In genomic region chrX:41401186-41401585, GRCm38 (mm10) we compare ENCODE assay signal across 9 mouse cellular contexts. TPM values are rescaled to one million over a fixed set of nuclear protein-coding genes. Genes with fewer than 3 reads are reported as not detected.
DNase-seq lines count a peak whose midpoint lies in the region; ATAC-seq and TF ChIP-seq lines count a peak whose summit lies in the region.
"Had no signal": no experiment of that assay in that cellular context is flagged by ENCODE, and none has a peak within 500 bp of the region (broad histone marks: within the 10 kb centered on the region; RNA-seq: fewer than 3 reads in every experiment).

No protein-coding gene starts in this region.

- H3K4me2 ChIP-seq in neural tube, embryonic 11.5 days (ENCODE audit: low read depth): peak overlapping the region; percentile 63
- peak overlapping the region; percentile 57 for H3K4me2 ChIP-seq in liver, embryonic 14.5 days (ENCODE audit: low read depth)

- no peaks in the 10 kb centered on the region for H3K36me3 ChIP-seq in neural tube, embryonic 11.5 days (ENCODE audit: control insufficient read depth, insufficient read depth, low read length)
- H3K36me3 ChIP-seq in hindbrain, embryonic 10.5 days: no peaks in the 10 kb centered on the region
- no peaks in the 10 kb centered on the region for H3K36me3 ChIP-seq in liver, embryonic 14.5 days (replicated peaks; ENCODE audit: control insufficient read depth, insufficient read depth, low read depth)

- no peak for TF ChIP-seq EP300 in liver, embryonic 14.5 days (IDR thresholded peaks at IDR 0.05; ENCODE audit: low read depth)

- peak overlapping the region; percentile 37 for H3K4me3 ChIP-seq in neural tube, embryonic 11.5 days (ENCODE audit: low read depth, low read length)
- H3K4me3 ChIP-seq in hindbrain, embryonic 10.5 days: peak overlapping the region; percentile 55
- H3K4me3 ChIP-seq in liver, embryonic 14.5 days (ENCODE audit: insufficient read depth in 1 of 2, low read depth in 2 of 2, low read length in 2 of 2): peak overlapping the region; percentile 33 to 38; a peak in 3 of 4 replicates

- H3K27me3 ChIP-seq in neural tube, embryonic 11.5 days (ENCODE audit: control insufficient read depth, insufficient read depth, low read length): no peaks in the 10 kb centered on the region
- peaks cover 14% of the 10 kb centered on the region; the same call in 1 of the 2 replicates for H3K27me3 ChIP-seq in hindbrain, embryonic 10.5 days (ENCODE audit: insufficient read depth, poor library complexity, severe bottlenecking)
- peaks cover 13% of the 10 kb centered on the region for H3K27me3 ChIP-seq in liver, embryonic 14.5 days (ENCODE audit: control insufficient read depth, insufficient read depth, low read length)

- H3K27ac ChIP-seq in neural tube, embryonic 11.5 days (ENCODE audit: low read depth, low read length): no peak overlapping the region
- H3K27ac ChIP-seq in hindbrain, embryonic 10.5 days: peak overlapping the region; percentile 76
- no peak overlapping the region for H3K27ac ChIP-seq in liver, embryonic 14.5 days
- H3K27ac ChIP-seq: heart, adult 2 months had no signal

- 0 out of 2 replicates have a peak, but pooled peaks have one; percentile 21 for ATAC-seq in neural tube, embryonic 11.5 days (ENCODE audit: insufficient read depth, low FRiP score, low TSS enrichment)
- ATAC-seq in liver, embryonic 14.5 days (ENCODE audit: insufficient read depth): no peak

- 18% methylated on average over 14 of the region's 17 CpGs for WGBS in neural tube, embryonic 11.5 days
- 23% methylated on average over 17 of the region's 17 CpGs for WGBS in hindbrain, embryonic 10.5 days
- WGBS in liver, embryonic 14.5 days (ENCODE audit: insufficient replicate concordance): 13% methylated on average over 17 of the region's 17 CpGs

- TF ChIP-seq CTCF in liver, embryonic 14.5 days (IDR thresholded peaks at IDR 0.05; ENCODE audit: low read depth): no peak

- peak overlapping the region; percentile 41 for H3K9ac ChIP-seq in neural tube, embryonic 11.5 days (ENCODE audit: low read length)
- no peak overlapping the region for H3K9ac ChIP-seq in liver, embryonic 14.5 days (replicated peaks)

- DNase-seq in cerebellum, postnatal 25 days: peak; percentile 4 to 22
- DNase-seq in cerebellum, postnatal 36 days: no peak
- peak; percentile 30 for DNase-seq in neural tube, embryonic 11.5 days (ENCODE audit: low spot score)
- DNase-seq in neural tube, embryonic 10.5 days (ENCODE audit: extremely low spot score, low spot score): no peak
- DNase-seq in hindbrain, embryonic 10.5 days (ENCODE audit: low spot score): peak; percentile 13
- no peak for DNase-seq in liver, embryonic 14.5 days (ENCODE audit: low read depth in 3 of 3, low spot score in 3 of 3)
- DNase-seq in thymus, postnatal 0 days (ENCODE audit: low spot score): peak; percentile 6
- DNase-seq in ovary, adult 18-20 months (ENCODE audit: low spot score): no peak

- H3K9me3 ChIP-seq in neural tube, embryonic 11.5 days (ENCODE audit: control insufficient read depth, low read length): no peaks in the 10 kb centered on the region
- H3K9me3 ChIP-seq in hindbrain, embryonic 10.5 days: no peaks in the 10 kb centered on the region
- no peaks in the 10 kb centered on the region for H3K9me3 ChIP-seq in liver, embryonic 14.5 days (ENCODE audit: control insufficient read depth, low read length)

- H3K4me1 ChIP-seq in neural tube, embryonic 11.5 days (ENCODE audit: control insufficient read depth, insufficient read depth, low read length): no peaks in the 10 kb centered on the region
- H3K4me1 ChIP-seq in hindbrain, embryonic 10.5 days (replicated peaks): peaks cover 10% of the 10 kb centered on the region; the same call in 1 of the 2 replicates
- 0 out of 4 replicates have a peak, but pooled peaks cover 0 to 3% of the 10 kb centered on the region in 2 experiments for H3K4me1 ChIP-seq in liver, embryonic 14.5 days (replicated peaks; ENCODE audit: control insufficient read depth in 2 of 2, insufficient read depth in 2 of 2, low read length in 1 of 2)

RNA-seq across cellular contexts. Expression of gene Gria3, which starts 0.5 kb away (rescaled TPM):
- 2.9 and 3.9 TPM in 2 replicates for polyA plus RNA-seq in neural tube, embryonic 11.5 days (2014; fragmentation: Nextera tagmentation; extraction: Ambion mirVana)
- polyA plus RNA-seq in hindbrain, embryonic 10.5 days (2016; fragmentation: Nextera tagmentation; extraction: Ambion mirVana): 2.6 and 4.2 TPM in 2 replicates
- 1.1 and 1.6 TPM in 2 replicates for polyA plus RNA-seq in liver, embryonic 14.5 days (2012; rRNA removed)
- 1.1 TPM in 2 replicates for polyA plus RNA-seq in liver, embryonic 14.5 days (2014; fragmentation: Nextera tagmentation; extraction: Ambion mirVana)
- polyA plus RNA-seq in thymus, postnatal 0 days (2015; fragmentation: Nextera tagmentation; extraction: Ambion mirVana): 2.4 and 2.5 TPM in 2 replicates

Comparison
In these comparisons a context has a peak if more than half of its experiments do, and no peak if none do; other contexts are left out.
1. DNase-seq: peak in cerebellum, postnatal 25 days (2 of 2), neural tube, embryonic 11.5 days (single experiment), hindbrain, embryonic 10.5 days (single experiment) and thymus, postnatal 0 days (single experiment); none in cerebellum, postnatal 36 days (0 of 2), neural tube, embryonic 10.5 days (single experiment), liver, embryonic 14.5 days (0 of 3) and ovary, adult 18-20 months (single experiment).
2. Peak in every context shown above with its lines, with median percentiles within 50 percentile points of each other: H3K4me3 ChIP-seq.